Mouse (Mus musculus) erythroblast, adult 5-6 weeks (primary cell): ENCODE data around the gene Il10ra. TPM values are rescaled to one million over a fixed set of nuclear protein-coding genes. Genes with fewer than 3 reads are reported as not detected.

Experiments used
- ATAC-seq: replicated peaks from 2 replicates; pipeline ENCODE4 v1.8.0; 2016; ENCODE audit warnings: moderate number of reproducible peaks, mild to moderate bottlenecking, moderate TSS enrichment, inconsistent platforms; ENCODE audit not compliant: poor library complexity, low FRiP score, severe bottlenecking
- total RNA-seq, 2 experiments: library from RNA; stranded (forward) in 1 of 2; stranded (reverse) in 1 of 2; fragments of 150-400 nt in 1 of 2; fragments of 200-764, 138-1000 nt in 1 of 2; gene quantifications; 2 replicates each; pipeline versions ENCODE4 v1.2.3 to v1.2.4; 2015 to 2017; ENCODE audit warnings: low replicate concordance in 2 of 2

Gene Il10ra
- total RNA-seq, 2 experiments from 2014 or later, result 4.8 to 8.8 TPM

DNA sequence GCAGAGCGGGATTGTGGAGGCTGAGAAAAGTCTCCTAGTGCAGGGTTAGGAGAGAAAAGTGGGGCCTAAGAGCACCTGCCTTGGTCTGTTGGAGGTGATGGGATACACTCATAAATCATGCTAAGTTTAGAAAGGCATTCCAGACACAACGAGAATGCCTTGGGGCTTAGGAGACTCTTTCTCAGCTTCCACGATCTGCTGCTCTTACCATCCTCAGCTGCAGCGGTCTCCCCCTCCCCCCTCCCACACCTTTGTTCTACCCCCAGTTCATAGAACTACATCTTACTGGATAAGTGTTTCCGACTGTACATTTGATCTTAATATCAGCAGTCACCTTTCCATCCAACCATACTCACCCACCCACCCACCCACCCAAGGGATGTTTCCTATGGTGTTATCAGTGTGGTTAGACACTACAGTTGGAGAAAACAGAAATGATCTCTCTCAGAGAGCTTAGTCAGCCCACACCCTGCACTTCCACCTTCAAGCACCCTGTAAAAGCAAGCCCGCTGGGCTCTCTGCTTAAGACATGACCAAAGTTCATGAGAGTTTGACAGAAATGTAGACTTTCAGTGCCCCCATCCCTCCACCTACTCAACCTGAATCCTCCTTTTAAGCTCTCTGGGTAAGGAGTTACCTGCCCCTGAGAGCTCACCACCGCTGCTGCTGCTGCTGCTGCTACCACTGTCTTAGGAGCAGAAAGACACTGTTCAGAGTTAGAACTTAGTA is 61.8 kb downstream of the Il10ra start:
- ATAC-seq, result no peak

DNA sequence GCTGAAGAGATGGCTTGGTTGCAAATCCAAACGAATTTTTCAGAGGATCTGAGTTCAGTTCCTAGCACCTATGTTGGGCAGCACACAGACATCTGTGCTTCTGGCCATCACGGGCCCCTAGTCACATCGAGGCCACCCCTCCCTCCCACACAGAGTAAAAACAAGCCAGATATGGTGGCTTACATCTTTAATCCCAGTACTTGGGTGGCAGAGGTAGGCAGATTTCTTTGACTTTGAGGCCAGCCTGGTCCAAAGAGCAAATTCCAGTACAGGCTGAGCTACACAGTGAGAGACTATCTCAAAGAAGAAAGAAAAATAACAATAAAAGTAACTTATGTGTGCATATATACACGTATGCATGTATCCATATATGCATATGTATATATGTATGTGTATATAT is 62.8 kb downstream of the Il10ra start:
- no peak for ATAC-seq

DNA sequence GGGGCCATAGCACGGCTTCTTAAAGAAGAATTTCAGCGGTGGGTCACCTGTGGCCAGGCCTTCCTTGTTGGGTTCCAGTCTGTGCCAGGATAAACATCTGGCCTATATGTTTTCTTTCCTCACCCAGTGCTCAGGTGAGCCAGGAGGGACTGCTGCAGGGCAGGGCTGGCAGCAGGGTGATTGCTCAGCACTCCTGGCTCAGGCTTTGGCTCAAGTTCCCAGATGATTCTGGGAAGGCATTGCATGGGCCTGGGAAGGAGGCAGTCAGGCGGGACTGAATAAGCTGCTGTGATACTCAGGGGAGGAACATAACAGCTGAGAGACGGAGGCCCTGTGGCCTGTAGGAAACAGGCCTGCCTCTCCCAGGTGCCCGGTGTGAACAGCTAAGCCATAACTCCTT is 63.8 kb downstream of the Il10ra start:
- no peak for ATAC-seq

Other genes with a start within 250 kb of the Il10ra start
- gene Mpzl2, start 229.3 kb downstream of the Il10ra start, total RNA-seq (2015; ENCODE audit: low replicate concordance), result not detected in 2 replicates
- not detected in 2 replicates for gene Mpzl2, start 229.3 kb downstream of the Il10ra start, total RNA-seq (2017; ENCODE audit: low replicate concordance)
- 1.0 and 1.9 TPM in 2 replicates for gene Mpzl3, start 214.0 kb downstream of the Il10ra start, total RNA-seq (2015; ENCODE audit: low replicate concordance)
- gene Mpzl3, start 214.0 kb downstream of the Il10ra start, total RNA-seq (2017; ENCODE audit: low replicate concordance), result 0.56 TPM in 1 of 2 replicates, not detected in the other
- gene Jaml, start 190.0 kb downstream of the Il10ra start, total RNA-seq (2015; ENCODE audit: low replicate concordance), result 2.7 and 3.1 TPM in 2 replicates
- 1.2 and 3.6 TPM in 2 replicates for gene Jaml, start 190.0 kb downstream of the Il10ra start, total RNA-seq (2017; ENCODE audit: low replicate concordance)
- 0.77 TPM in 1 of 2 replicates, not detected in the other for gene Scn2b, start 151.4 kb downstream of the Il10ra start, total RNA-seq (2015; ENCODE audit: low replicate concordance)
- gene Scn2b, start 151.4 kb downstream of the Il10ra start, total RNA-seq (2017; ENCODE audit: low replicate concordance), result not detected in 2 replicates
- gene Scn4b, start 130.8 kb downstream of the Il10ra start, total RNA-seq (2015; ENCODE audit: low replicate concordance), result not detected in 2 replicates
- gene Scn4b, start 130.8 kb downstream of the Il10ra start, total RNA-seq (2017; ENCODE audit: low replicate concordance), result not detected in 2 replicates
- not detected in 2 replicates for gene BC049352, start 87.1 kb downstream of the Il10ra start, total RNA-seq (2015; ENCODE audit: low replicate concordance)
- not detected in 2 replicates for gene BC049352, start 87.1 kb downstream of the Il10ra start, total RNA-seq (2017; ENCODE audit: low replicate concordance)
- not detected in 2 replicates for gene Tmprss4, start 65.1 kb downstream of the Il10ra start, total RNA-seq (2015; ENCODE audit: low replicate concordance)
- not detected in 2 replicates for gene Tmprss4, start 65.1 kb downstream of the Il10ra start, total RNA-seq (2017; ENCODE audit: low replicate concordance)
- gene Tmprss13, start 50.0 kb upstream of the Il10ra start, total RNA-seq (2015; ENCODE audit: low replicate concordance), result not detected in 2 replicates
- gene Tmprss13, start 50.0 kb upstream of the Il10ra start, total RNA-seq (2017; ENCODE audit: low replicate concordance), result not detected in 2 replicates
- gene Fxyd6, start 101.0 kb upstream of the Il10ra start, total RNA-seq (2015; ENCODE audit: low replicate concordance), result not detected in 2 replicates
- not detected in 2 replicates for gene Fxyd6, start 101.0 kb upstream of the Il10ra start, total RNA-seq (2017; ENCODE audit: low replicate concordance)
- gene Fxyd2, start 130.5 kb upstream of the Il10ra start, total RNA-seq (2015; ENCODE audit: low replicate concordance), result not detected in 2 replicates
- not detected in 2 replicates for gene Fxyd2, start 130.5 kb upstream of the Il10ra start, total RNA-seq (2017; ENCODE audit: low replicate concordance)
- not detected in 2 replicates for gene Dscaml1, start 157.5 kb upstream of the Il10ra start, total RNA-seq (2015; ENCODE audit: low replicate concordance)
- gene Dscaml1, start 157.5 kb upstream of the Il10ra start, total RNA-seq (2017; ENCODE audit: low replicate concordance), result not detected in 2 replicates